Mouse (Mus musculus): Measurements from ENCODE around the gene Mamdc2.

- no peak for TF ChIP-seq POLR2A (IDR thresholded peaks at IDR 0.05; ENCODE audit: borderline replicate concordance, low read depth, low read length)
- TF ChIP-seq CTCF (IDR thresholded peaks at IDR 0.05; ENCODE audit: low read depth, low read length) = no peak
These were observed 59.4 kb downstream of the Mamdc2 start for GRCm38 (mm10) chr19:23388862-23389272.
